Mouse (Mus musculus) adipose tissue, adult 10 weeks (tissue): ENCODE measurements around the gene Fam89b. TPM values are rescaled to one million over a fixed set of nuclear protein-coding genes. Genes with fewer than 3 reads are reported as not detected.

Experiments used
- polyA plus RNA-seq: library from polyadenylated mRNA; stranded (reverse); fragments of 350-450 nt; fragmentation: Illumina TruSeq; extraction: RNeasy Lipid Tissue Mini Kit (QIAGEN cat#74804); gene quantifications from one replicate; pipeline ENCODE4 v1.2.3, GENCODE M21; 2014; ENCODE audit warnings: low read depth, low replicate concordance

Gene Fam89b
- 47.1 TPM for polyA plus RNA-seq

DNA sequence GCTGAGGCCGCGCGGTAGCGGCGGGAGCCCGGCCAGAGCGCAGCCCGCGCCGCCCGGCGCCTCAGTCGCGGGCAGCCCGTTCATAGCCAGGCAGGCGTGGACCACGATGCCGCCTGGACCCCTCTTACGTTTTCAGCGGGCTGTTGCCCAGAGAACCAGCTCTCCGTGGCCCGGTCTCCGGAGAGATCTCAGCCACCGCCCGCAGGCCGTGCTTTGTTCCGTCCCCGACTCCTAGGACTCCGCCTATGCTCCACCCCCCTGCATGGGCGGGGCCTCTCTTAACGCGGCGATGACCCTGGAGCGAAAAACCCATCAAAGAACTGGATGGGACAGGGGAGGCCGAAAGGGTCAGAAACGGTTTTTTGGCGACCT lies at the start of gene Fam89b:
Gene Fam89b (minus strand): TSS at position 210 of the 372 bp plus-strand sequence.

GRCm38 (mm10) chr19:5770925-5771860 lies 41.7 kb upstream of the Fam89b start, which contains the start of gene Scyl1:
Scyl1 (minus strand) TSS chr19:5771419.

GRCm38 (mm10) chr19:5740320-5741317 lies 11.2 kb upstream of the Fam89b start, which contains the start of gene Ltbp3:
Ltbp3 (plus strand) TSS chr19:5740904.

DNA sequence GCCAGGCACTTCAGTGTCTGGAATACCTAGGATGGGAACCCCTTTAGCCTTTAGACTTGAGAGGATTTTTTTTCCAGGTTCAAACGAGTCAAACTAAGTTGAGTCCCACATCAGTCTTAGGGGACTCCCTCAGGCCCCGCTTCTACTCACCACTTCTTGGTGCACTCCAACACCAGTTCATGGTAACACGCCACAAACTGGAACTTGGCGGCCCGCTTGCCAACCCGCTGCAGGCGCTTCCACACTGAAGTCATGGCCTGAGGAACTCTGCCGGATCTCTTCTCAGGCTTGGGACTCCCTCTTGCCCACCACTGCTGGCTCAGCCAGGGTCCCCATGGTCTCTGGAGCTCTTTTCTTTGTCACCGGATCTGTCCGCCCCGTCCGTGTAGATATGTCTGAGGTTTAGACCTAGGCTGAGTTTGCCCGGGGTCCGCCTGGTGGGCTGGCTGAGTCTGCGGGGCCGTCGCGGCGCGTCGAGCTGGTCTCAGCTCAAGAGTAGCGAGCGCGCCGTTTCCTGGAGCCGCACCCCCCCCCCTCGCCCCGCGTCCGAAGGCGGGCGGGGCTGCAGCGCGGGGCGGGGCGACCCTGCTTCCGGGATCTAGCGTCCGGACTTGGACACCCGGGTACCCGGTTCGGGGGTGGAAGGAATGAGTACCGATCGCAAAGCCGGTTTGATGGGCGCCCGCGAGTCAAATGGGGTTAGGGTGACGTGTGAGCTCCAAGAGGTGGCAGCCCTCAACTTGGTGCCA lies 3.5 kb downstream of the Fam89b start, which contains the start of gene Ehbp1l1:
Gene Ehbp1l1 (minus strand): TSS at position 551 of the 749 bp plus-strand sequence.

GRCm38 (mm10) chr19:5704163-5704800 lies 25.2 kb downstream of the Fam89b start, which contains the start of gene Kcnk7:
Kcnk7 (plus strand) TSS chr19:5704367.

DNA sequence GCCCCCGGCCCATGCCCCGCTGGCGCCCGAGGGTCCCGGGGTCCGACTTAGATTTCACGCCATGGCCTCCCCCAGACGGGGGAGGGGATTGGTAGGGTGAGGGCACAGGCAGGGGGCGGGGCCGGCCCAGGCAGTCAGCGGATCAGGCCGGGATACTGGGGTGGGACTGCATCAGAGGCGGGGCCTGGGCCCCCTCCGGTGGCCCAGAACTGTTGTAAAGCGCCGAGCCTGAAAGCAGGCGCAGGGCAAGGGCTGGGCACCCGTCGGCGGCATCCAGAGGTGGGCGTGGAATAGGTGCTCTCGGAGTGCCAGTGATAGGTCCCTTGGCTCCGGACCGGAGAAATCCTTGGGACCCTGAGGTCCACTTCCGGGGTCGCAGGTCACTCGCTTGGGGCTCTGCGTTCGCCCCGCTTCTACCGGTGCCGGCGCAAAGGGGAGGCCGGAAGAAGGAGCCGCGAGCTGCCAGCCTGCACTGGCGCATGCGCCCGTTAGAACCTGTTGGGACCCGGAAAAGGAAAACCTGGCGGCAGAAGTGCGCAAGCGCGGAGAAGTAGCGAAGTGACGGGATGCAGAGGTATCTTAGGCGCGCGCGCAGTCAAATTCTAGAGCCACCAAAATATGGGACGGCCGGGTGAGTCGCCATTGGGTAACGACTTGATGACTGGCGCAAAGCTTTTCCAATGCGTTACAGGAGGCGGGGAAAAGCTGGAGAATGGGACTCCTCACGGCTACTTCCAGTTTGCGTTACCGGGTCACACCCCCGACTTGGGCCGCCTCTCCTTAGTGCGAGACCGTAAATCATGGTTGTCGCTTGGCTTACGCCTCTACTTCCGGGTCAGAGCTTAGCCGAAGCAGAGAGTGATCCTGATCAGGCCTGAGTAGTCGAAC lies 41.0 kb downstream of the Fam89b start, which contains the start of the genes Map3k11 and Pcnx3:
Gene Map3k11 (plus strand): TSS at position 543 of the 888 bp plus-strand sequence.
Gene Pcnx3 (minus strand): TSS at position 709 of the 888 bp plus-strand sequence.

Other genes with a start within 250 kb of the Fam89b start
- gene Mus81, start 241.3 kb downstream of the Fam89b start, polyA plus RNA-seq = 45.1 TPM
- gene Cfl1, start 239.2 kb downstream of the Fam89b start, polyA plus RNA-seq = 533 TPM
- 6.2 TPM for gene 1700020D05Rik, start 225.9 kb downstream of the Fam89b start, polyA plus RNA-seq
- gene Snx32, start 219.1 kb downstream of the Fam89b start, polyA plus RNA-seq = 18.9 TPM
- gene Ovol1, start 169.0 kb downstream of the Fam89b start, polyA plus RNA-seq = 2.1 TPM
- 5.9 TPM for gene Ap5b1, start 161.6 kb downstream of the Fam89b start, polyA plus RNA-seq
- 47.8 TPM for gene Rnaseh2c, start 127.8 kb downstream of the Fam89b start, polyA plus RNA-seq
- 43.1 TPM for gene Kat5, start 119.4 kb downstream of the Fam89b start, polyA plus RNA-seq
- 47.9 TPM for gene Rela, start 92.2 kb downstream of the Fam89b start, polyA plus RNA-seq
- gene Sipa1, start 65.9 kb downstream of the Fam89b start, polyA plus RNA-seq = 23.3 TPM
- gene Map3k11, start 40.9 kb downstream of the Fam89b start, polyA plus RNA-seq = 28.7 TPM
- 48.3 TPM for gene Pcnx3, start 40.7 kb downstream of the Fam89b start, polyA plus RNA-seq
- 0.48 TPM for gene Kcnk7, start 25.3 kb downstream of the Fam89b start, polyA plus RNA-seq
- 30.6 TPM for gene Ehbp1l1, start 3.3 kb downstream of the Fam89b start, polyA plus RNA-seq
- 196 TPM for gene Ltbp3, start 11.3 kb upstream of the Fam89b start, polyA plus RNA-seq
- gene Scyl1, start 41.8 kb upstream of the Fam89b start, polyA plus RNA-seq = 96.2 TPM
- gene Frmd8, start 145.6 kb upstream of the Fam89b start, polyA plus RNA-seq = 8.9 TPM
- gene Slc25a45, start 148.2 kb upstream of the Fam89b start, polyA plus RNA-seq = 18.2 TPM
- gene Tigd3, start 164.5 kb upstream of the Fam89b start, polyA plus RNA-seq = 0.92 TPM
- 49.7 TPM for gene Dpf2, start 183.4 kb upstream of the Fam89b start, polyA plus RNA-seq
- 6.9 TPM for gene Cdc42ep2, start 195.2 kb upstream of the Fam89b start, polyA plus RNA-seq
- 16.5 TPM for gene Pola2, start 234.5 kb upstream of the Fam89b start, polyA plus RNA-seq